Mouse (Mus musculus) midbrain, postnatal 0 days (tissue): ENCODE results near the gene Tbxas1. TPM values are rescaled to one million over a fixed set of nuclear protein-coding genes. Genes with fewer than 3 reads are reported as not detected.

Experiments used
- ATAC-seq: fragments of 200-750 bp; cut with Nextera tagmentation; 2 replicates; pipeline ENCODE4 v1.8.0; 2017; ENCODE audit warnings: moderate number of reproducible peaks, mild to moderate bottlenecking, moderate TSS enrichment, moderate library complexity; ENCODE audit not compliant: low FRiP score
- DNase-seq: peaks from one replicate; pipeline ENCODE4 v3.0.0-alpha.2; 2015; ENCODE audit warnings: low spot score
- H3K27ac ChIP-seq: fragments of 300-500 bp; sonication (generic); 2 replicates; pipeline ENCODE4 v1.5.1; 2014; ENCODE audit warnings: low read depth, mild to moderate bottlenecking, low read length, mixed read lengths
- H3K27me3 ChIP-seq: fragments of 300-500 bp; sonication (generic); 2 replicates; pipeline ENCODE4 v1.6.1; 2014; ENCODE audit warnings: low read length, control low read depth, mixed read lengths; ENCODE audit not compliant: insufficient read depth
- H3K36me3 ChIP-seq: fragments of 300-500 bp; sonication (generic); 2 replicates; pipeline ENCODE4 v1.6.1; 2014; ENCODE audit warnings: low read length, control low read depth, mixed read lengths; ENCODE audit not compliant: insufficient read depth
- H3K4me1 ChIP-seq: fragments of 300-500 bp; sonication (generic); 2 replicates; pipeline ENCODE4 v1.6.1; 2014; ENCODE audit warnings: mild to moderate bottlenecking, control low read depth, antibody characterized with exemption, low read length, mixed read lengths; ENCODE audit not compliant: insufficient read depth
- H3K4me2 ChIP-seq: fragments of 300-500 bp; sonication (generic); 2 replicates; pipeline ENCODE4 v1.6.1; 2014; ENCODE audit warnings: low read depth, mild to moderate bottlenecking, low read length, mixed read lengths; ENCODE audit not compliant: poor library complexity, severe bottlenecking
- H3K4me3 ChIP-seq: fragments of 300-500 bp; sonication (generic); 2 replicates; pipeline ENCODE4 v1.5.1; 2014; ENCODE audit warnings: low read depth, mild to moderate bottlenecking, low read length, moderate library complexity
- H3K9ac ChIP-seq: fragments of 300-500 bp; sonication (generic); replicated peaks from 2 replicates; pipeline ENCODE4 v1.6.1; 2014; ENCODE audit warnings: mild to moderate bottlenecking, low read length, moderate library complexity, mixed read lengths; ENCODE audit not compliant: poor library complexity, severe bottlenecking
- H3K9me3 ChIP-seq: fragments of 300-500 bp; sonication (generic); 2 replicates; pipeline ENCODE4 v1.6.1; 2016; ENCODE audit warnings: low read length, control low read depth
- CTCF ChIP-seq: IDR thresholded peaks from 2 replicates; pipeline ENCODE4 v1.5.1; 2016; ENCODE audit warnings: antibody characterized with exemption, mild to moderate bottlenecking
- WGBS: fragments of 180-500 bp; shearing (Covaris S2); extraction: QIAGEN DNeasy Blood & Tissue Kit; methylation state at CpG from one replicate; pipeline ENCODE4 v1.1.7; 2014; 5-methylcytosine and 5-hydroxymethylcytosine counted together
- polyA plus RNA-seq: library from polyadenylated mRNA; unstranded; fragments of >200 nt; fragmentation: Nextera tagmentation; extraction: Ambion mirVana; gene quantifications from 2 replicates; pipeline ENCODE4 v1.2.1, GENCODE M21; 2015
- total RNA-seq: library from RNA; depleted of rRNA; stranded (reverse); fragments of >200 nt; gene quantifications from 2 replicates; pipeline ENCODE4 v1.2.3, GENCODE M21; 2014

The Tbxas1 gene
- total and polyA plus RNA-seq, 2 experiments from 2014 or later, result 1.4 to 3.1 TPM

GRCm38 (mm10) chr6:38912121-38912660, 37.0 kb downstream of the Tbxas1 start:
- no peaks in the 10 kb centered on the region for H3K9me3 ChIP-seq
- ATAC-seq (no peak), DNase-seq (no peak)
- no peak overlapping the region for H3K9ac ChIP-seq
- no peak overlapping the region for H3K27ac ChIP-seq
- H3K36me3 ChIP-seq, result no peaks in the 10 kb centered on the region
- H3K4me2 ChIP-seq, result no peak overlapping the region
- 0 out of 2 replicates have a peak, but pooled peaks cover 3% of the 10 kb centered on the region for H3K4me1 ChIP-seq
- H3K27me3 ChIP-seq, result no peaks in the 10 kb centered on the region
- TF ChIP-seq CTCF, result no peak
- H3K4me3 ChIP-seq, result no peak overlapping the region

DNA sequence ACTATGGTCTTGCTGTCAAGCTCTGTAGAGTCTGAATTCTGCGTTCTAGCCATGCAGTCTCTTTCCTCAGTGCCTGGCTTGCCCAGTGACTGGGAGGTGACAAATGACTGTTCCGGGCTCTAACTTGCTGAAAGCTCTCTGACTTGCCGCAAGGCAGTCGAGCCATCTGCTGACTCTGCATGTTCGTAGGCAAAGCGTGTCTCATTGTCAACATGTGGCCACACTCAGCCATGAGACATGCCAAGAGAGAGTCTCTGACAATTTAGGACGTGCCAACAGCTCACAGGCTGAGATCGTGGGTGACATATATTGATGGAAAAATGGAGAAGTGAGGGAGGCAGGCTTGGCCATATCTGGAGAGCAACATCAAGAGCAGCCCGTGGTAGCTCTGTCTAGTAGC, 37.6 kb downstream of the Tbxas1 start:
- WGBS, result 80% methylated on average over 9 of the region's 9 CpGs
- DNase-seq, result peak; percentile 58
- ATAC-seq, result no peak
- TF ChIP-seq CTCF, result no peak
- Histone ChIP-seq H3K4me2 (no peak overlapping the region), H3K36me3 (no peaks in the 10 kb centered on the region), H3K27ac (no peak overlapping the region), H3K4me1 (0 out of 2 replicates have a peak, but pooled peaks cover 3% of the 10 kb centered on the region), H3K4me3 (no peak overlapping the region), H3K9me3 (no peaks in the 10 kb centered on the region), H3K9ac (no peak overlapping the region), H3K27me3 (no peaks in the 10 kb centered on the region)

DNA sequence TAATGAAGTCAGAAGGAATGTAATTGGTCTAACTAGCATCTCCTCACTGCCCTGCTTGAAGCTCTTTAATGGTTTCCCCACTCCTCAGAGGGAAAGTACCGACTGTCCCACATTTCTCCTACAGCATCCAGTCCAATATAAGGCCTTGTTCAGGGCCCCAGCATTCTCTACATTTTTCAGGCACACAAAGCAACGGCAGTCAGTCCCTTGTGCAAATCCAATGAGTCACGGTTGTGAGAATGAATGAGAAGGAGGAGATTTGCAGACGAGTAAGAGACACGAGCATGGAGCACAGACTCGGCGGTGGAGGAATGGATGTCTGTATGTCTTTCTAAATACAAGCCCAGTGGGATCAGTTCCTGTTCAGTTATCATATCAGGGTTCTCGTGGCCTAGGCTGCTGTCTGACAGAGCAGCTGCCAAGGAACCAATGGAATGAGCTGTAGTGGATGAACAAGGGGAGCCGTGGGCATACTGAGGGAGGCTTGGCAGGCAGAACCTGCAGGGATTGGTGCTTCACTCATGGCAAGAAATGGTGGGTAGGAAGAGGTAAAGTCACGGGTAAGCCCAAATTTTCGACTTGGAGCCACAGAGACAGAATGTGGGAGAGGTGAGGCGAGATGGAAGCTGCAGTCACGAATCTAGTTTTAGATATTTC, 38.3 kb downstream of the Tbxas1 start:
- Histone ChIP-seq H3K27ac (peak overlapping the region; percentile 47; the same call in 1 of the 2 replicates), H3K9me3 (no peaks in the 10 kb centered on the region), H3K27me3 (no peaks in the 10 kb centered on the region), H3K9ac (no peak overlapping the region), H3K36me3 (no peaks in the 10 kb centered on the region), H3K4me2 (no peak overlapping the region), H3K4me3 (no peak overlapping the region), H3K4me1 (0 out of 2 replicates have a peak, but pooled peaks cover 3% of the 10 kb centered on the region)
- DNase-seq (no peak), ATAC-seq (no peak)
- 30% methylated on average over 13 of the region's 13 CpGs for WGBS
- TF ChIP-seq CTCF, result no peak

- no peaks in the 10 kb centered on the region for H3K36me3 ChIP-seq
- no peak overlapping the region for H3K9ac ChIP-seq
- no peaks in the 10 kb centered on the region for H3K27me3 ChIP-seq
- ATAC-seq (peak; percentile 50), DNase-seq (peak; percentile 26)
- H3K9me3 ChIP-seq, result no peaks in the 10 kb centered on the region
- 0 out of 2 replicates have a peak, but pooled peaks cover 3% of the 10 kb centered on the region for H3K4me1 ChIP-seq
- TF ChIP-seq CTCF, result no peak
- H3K4me2 ChIP-seq, result no peak overlapping the region
- peak overlapping the region; percentile 47 for H3K27ac ChIP-seq
- H3K4me3 ChIP-seq, result no peak overlapping the region
- WGBS, result 36% methylated on average over 10 of the region's 10 CpGs
These were observed 39.0 kb downstream of the Tbxas1 start for GRCm38 (mm10) chr6:38914181-38914580.

- H3K36me3 ChIP-seq, result no peaks in the 10 kb centered on the region
- ATAC-seq (no peak), DNase-seq (no peak)
- TF ChIP-seq CTCF, result no peak
- H3K4me2 ChIP-seq, result no peak overlapping the region
- no peaks in the 10 kb centered on the region for H3K9me3 ChIP-seq
- no peak overlapping the region for H3K27ac ChIP-seq
- 69% methylated on average over 5 of the region's 5 CpGs for WGBS
- no peak overlapping the region for H3K9ac ChIP-seq
- H3K27me3 ChIP-seq, result no peaks in the 10 kb centered on the region
- no peak overlapping the region for H3K4me3 ChIP-seq
- 0 out of 2 replicates have a peak, but pooled peaks cover 3% of the 10 kb centered on the region for H3K4me1 ChIP-seq
These were observed 40.6 kb downstream of the Tbxas1 start for GRCm38 (mm10) chr6:38915776-38916175.

DNA sequence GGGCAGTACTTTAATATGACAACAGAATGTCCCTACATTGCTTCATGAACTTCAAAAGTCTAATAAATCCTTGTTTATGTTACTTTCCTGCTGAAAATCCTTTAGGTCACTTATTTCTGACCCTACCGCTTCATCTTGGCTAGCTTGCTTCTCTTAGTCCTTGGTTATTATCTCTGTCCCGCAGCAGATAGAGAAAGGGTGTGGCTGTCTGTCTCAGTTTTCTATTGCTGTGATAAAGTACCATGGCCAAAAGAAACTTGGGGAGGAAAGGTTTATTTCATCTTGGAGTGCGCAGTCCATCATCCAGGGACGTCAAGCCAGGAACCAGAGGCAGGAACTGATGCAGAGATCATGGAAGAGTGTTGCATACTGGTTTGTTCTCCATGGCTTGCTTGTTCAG, 41.4 kb downstream of the Tbxas1 start:
- WGBS, result 95% methylated on average over 4 of the region's 4 CpGs
- no peak overlapping the region for H3K27ac ChIP-seq
- no peak for DNase-seq

More for the DNA sequence above, 41.4 kb downstream of the Tbxas1 start:
- 0 out of 2 replicates have a peak, but pooled peaks cover 3% of the 10 kb centered on the region for H3K4me1 ChIP-seq
- no peak for ATAC-seq
- no peaks in the 10 kb centered on the region for H3K36me3 ChIP-seq
- no peak overlapping the region for H3K4me3 ChIP-seq
- H3K9ac ChIP-seq, result no peak overlapping the region
- no peaks in the 10 kb centered on the region for H3K9me3 ChIP-seq
- no peaks in the 10 kb centered on the region for H3K27me3 ChIP-seq
- no peak overlapping the region for H3K4me2 ChIP-seq
- no peak for TF ChIP-seq CTCF
